Mouse (Mus musculus): ENCODE measurements around the gene Lnx2.

Lnx2 gene

GRCm38 (mm10) chr5:147076026-147076798 is at the start of gene Lnx2:
TSS of gene Lnx2 (minus strand) at chr5:147076586.
- peak; percentile 98 for DNase-seq

DNA sequence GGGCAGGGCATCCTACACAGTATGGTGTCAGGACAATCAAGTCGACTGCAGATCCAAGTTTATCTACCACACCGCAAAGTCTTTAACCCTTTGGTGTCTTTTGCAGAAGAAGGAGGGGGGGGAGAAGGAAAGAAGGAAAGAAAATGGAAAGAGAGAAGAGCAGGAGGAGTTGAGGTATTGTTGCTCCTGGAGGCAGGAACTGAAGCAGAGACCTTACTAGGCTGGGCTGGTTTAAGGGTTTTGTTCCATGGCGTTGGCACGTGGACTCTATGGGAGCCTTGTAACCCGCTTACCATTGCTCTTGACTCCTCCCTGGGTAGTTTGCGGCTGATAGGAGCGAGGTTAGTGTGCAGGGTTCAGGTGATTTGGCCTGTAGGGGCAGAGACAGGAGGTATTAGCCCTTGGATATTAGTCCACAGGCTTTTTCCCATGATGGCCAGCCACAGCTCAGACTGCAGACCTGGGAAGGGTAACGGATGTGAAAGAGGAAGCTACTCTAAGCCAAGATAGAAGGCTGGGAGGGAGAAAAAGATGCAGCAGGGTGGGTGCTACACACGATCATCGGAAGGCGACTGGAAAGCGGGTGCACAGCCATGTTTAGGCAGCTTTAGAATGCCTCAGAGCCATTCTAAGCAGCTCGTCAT is 49.3 kb upstream of the Lnx2 start:
- DNase-seq = no peak

DNA sequence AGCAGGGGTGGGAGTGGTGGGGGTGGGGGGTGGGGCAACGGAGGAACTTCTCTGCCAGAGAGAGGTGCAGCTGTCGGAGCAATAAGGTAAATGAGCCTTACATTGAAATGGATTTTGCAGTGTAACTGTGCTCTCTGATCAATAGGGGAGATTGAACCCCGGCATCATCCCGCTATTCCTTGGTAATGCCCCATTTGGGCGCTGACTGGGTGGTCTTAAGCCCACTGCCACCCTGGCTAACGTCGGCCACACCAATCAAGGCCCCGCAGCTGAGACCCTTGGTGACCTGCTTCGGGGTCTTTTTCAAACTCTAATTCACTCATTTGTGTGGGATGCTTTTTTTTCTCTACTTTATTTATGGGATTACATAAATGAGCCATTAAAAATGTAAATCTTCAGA is 48.4 kb upstream of the Lnx2 start:
- no peak for DNase-seq

GRCm38 (mm10) chr5:147121146-147121545 is 44.8 kb upstream of the Lnx2 start:
- no peak for DNase-seq

- no peak for DNase-seq
Observed at GRCm38 (mm10) chr5:147117027-147117426, 40.6 kb upstream of the Lnx2 start.

DNA sequence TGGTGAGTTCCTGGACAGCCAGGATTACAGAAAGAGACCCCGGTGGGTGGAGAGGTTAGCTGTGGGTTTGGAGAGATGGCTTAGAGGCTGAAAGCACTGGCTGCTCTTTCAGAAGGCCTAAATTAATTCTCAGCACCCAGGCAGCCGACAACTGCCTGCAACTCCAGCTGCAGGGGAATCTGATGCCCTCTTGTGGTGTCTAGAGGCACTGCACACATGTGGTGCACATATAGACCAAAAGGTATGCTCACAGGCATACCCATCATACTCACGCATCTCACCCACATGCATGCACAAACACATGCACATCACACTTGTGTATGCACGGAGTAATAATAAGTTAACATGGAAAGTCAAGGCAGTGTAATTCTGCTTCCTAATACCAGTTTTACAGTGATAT is 39.2 kb upstream of the Lnx2 start:
- no peak for DNase-seq

DNA sequence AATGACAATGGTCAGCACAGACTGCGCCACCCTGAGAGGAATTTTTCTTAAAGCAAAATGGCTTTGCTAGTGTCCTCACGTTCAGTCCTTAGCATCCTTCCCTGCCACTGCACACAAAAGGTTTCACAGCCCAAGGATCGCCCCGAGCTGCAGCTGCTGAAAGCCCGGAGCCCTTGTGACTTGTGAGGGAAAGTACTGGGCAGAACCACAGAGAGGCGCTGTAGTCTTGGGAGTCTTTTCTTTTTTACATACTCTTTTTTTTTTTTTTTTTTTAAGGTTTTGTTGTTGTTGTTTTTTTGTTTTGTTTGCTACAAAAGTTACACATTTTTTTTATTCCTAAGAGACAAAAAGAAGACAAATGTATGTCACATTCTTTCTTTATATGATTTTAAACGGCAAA is 38.4 kb upstream of the Lnx2 start:
- no peak for DNase-seq

- DNase-seq = no peak
Observed at GRCm38 (mm10) chr5:147108861-147109591, 32.6 kb upstream of the Lnx2 start.

DNA sequence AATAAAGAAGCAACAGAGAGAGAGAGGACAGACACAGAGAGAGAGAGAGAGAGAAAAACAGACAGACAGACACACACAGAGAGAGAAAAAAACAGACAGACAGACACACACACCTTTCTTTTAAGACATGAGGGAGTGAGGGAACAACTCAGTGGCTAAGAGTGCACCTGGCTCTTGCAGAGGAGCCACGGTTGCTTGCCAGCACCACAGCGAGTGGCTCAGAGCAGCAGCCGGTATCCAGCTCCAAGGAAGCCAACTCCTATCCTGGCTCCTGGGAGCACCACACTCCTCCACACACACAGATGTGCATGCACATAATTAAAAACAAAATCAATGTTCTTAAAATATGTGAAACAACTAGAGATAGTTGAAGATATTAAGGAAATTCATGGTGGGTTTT is 30.9 kb upstream of the Lnx2 start:
- DNase-seq = peak; percentile 72

- no peak for DNase-seq
Observed at GRCm38 (mm10) chr5:147102295-147102694, 25.9 kb upstream of the Lnx2 start.

- no peak for DNase-seq
Observed at GRCm38 (mm10) chr5:147100180-147100579, 23.8 kb upstream of the Lnx2 start.

- DNase-seq = no peak
Observed at GRCm38 (mm10) chr5:147098667-147099066, 22.3 kb upstream of the Lnx2 start.

DNA sequence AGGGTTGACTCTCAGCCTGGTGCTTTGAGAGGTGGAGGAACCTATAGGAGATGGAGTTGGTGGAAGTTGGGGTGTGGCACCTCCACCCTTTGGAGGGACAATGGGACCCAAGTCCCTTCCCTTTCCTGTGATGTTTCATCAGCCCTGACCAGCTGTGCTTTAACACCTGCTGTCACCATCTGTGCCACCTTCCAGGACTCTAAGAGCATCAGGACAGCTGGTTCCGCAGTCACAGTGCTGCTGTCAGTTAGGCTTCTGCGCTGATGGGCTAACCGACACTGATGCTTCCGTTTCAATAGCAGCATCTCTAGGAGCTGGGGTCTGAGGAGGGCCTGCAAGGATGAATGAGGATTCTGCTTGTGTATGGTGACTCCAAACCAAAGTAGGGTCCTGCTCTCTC is 20.2 kb upstream of the Lnx2 start:
- no peak for DNase-seq

DNA sequence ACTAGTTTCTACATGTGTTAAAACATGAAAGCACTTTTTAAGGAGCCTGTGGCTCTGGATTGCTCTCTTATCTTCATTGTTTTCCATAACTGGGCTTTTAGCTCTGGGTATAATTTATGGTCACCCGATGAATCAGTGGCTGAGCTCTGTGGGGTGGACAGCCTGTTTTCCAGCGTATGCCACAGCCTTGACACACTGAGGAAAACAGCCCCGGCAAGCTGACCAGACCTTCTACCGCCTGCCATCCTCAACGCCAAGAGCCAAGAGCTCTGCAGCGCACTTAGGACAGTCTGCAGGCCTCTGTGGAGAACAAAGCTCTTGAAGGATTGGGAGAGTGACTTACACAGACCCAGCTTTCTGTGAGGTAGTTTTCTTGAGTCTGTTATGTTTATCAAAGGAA is 17.9 kb upstream of the Lnx2 start:
- DNase-seq = peak; percentile 47

DNA sequence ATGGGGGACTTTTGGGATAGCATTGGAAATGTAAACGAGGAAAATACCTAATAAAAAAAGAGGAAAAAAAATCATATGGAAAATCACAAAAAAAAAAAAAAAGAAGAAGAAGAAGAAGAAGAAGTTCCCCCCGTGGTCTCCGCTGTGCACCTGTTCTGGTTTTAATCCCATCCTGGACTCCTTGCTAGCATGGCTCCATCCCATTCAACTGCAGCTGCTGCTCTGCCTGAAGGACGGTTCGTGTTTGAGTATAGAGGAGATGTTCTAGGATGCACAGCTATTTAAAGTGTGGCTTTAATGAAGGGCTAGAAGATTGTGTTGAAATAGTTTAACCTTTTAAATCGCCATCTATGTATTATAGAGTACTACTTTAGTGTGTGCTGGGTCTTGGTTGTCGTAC is 16.1 kb upstream of the Lnx2 start:
- no peak for DNase-seq

DNA sequence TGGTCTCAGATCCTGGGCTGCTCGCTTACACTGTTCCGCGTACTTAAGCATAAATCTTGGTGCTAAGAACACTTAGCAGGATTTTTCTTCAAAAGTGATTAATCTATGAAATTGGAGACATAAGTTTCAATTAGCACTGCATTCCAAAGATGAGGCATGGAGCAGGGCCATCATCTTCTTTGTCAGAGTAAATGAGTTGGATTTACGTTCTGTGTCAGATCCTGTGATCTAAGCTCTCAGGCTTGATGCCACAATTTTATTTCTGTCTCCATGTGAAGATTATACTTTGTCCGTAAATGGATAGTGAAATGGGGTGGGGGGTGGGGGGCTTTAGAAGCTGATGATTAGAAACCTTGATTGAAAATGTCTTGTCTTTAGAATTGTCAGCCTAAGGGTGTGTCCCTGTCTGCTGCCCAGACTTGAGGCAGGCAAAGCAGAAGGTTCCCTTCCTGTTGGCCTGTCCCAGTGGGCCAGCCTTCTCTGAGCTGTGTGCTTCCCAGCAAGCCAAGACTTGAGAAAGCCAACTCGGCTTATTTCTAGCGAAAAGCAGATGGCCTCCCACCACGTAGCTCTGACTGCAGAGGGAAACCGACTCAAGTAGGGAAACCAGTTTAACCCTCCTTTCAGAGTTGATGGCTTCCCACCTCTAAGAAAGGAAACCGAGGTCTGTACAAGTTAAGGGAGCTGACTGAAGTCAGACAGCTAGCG is 14.0 kb upstream of the Lnx2 start:
- peak; percentile 91 for DNase-seq

- no peak for DNase-seq
Observed at GRCm38 (mm10) chr5:147089836-147090235, 13.4 kb upstream of the Lnx2 start.

- no peak for DNase-seq
Observed at GRCm38 (mm10) chr5:147086816-147087215, 10.4 kb upstream of the Lnx2 start.

GRCm38 (mm10) chr5:147085201-147085894 is 9.0 kb upstream of the Lnx2 start:
- peak; percentile 90 for DNase-seq

GRCm38 (mm10) chr5:147078110-147078900 is 1.9 kb upstream of the Lnx2 start:
- DNase-seq = no peak

DNA sequence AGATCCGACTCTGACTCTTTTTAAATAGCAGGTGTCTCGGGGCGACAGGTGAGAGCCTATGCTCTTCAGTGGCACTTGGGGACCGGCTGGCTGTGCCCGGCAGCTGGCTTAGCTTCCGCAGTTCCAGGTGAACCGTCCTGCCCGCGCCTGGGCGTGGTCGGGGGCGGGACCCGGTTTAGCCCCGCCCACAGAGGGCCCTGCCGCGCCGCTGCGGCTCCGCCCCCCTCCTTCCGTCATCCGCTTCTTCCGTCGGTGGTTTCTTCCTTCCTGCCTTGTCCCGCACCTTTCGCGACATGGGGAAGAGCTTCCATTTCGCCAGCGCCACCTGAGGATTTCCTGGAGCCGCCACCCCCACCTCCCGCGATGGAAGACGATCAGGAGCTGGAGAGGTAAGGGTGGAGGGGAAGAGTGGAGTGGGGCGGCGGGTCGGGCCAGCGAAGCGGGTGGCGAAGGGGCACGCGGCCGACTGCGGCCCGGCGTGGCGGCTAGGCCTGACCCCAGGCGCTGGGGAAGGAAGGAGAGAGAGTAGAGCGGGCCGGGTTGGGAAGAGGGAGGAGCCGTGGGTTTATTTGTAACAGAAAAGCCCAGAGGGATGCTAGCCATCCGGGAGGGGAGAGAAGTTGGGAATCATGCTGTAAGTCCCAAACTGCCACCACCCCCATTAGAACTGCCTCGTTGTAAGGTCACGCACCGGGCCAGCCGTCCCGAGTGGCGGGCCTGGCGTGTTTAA is 1.1 kb upstream of the Lnx2 start:
- DNase-seq = peak; percentile 94

Measured in cerebellum, adult 11-12 months (tissue).